Mouse (Mus musculus): Measurements from ENCODE around the gene Plekhg3.

The Plekhg3 gene

DNA sequence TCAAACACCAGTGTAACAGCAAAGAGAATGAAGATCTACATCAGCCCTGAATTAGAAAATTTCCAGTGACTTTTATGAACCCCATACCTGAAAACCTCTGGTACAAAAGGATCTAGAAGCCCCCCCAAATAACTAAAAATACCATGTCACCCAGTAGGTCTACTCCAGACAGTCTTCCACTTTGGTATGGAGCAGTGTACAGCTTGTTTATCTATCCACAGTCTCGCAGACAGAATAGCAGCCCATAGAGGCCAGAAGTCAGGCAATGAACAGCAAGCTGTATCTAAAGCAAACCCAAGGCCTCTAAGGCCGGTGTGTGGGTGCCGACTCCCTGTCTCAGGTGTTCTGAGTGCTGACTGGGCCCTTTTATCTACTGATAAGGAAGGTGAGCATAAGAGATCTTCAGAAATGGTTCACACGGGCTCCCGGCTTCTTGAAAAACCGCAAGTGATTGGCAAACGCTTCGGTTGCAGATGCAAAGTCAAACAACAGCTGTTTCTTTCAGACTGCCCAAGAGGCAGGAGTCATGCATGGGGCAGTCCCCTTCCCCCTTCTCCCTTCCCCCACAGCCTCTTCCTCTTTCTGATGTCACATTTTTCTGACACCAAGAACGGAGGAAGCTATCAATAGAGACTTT is 3.3 kb upstream of the Plekhg3 start:
- no peak for DNase-seq (ENCODE audit: low read depth)

DNA sequence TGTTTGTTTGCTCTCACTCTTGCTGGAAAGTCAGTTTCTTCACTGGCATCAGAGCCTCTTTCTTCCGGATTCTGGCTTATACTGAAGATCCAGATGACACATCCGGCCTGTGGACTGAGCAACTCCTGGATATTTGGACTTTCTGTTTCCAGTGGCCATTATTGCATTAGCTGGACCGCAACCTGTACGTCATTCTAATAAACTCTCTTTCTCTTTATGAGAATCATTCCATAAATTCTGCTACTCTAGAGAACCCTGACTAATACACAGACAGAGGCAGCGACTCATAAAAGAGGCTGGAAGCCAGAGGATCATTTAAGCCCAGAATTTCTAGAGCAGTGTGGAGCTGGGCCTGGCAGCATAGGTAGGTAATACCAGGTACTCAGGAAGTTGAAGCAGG is 1.9 kb upstream of the Plekhg3 start:
- no peak for DNase-seq (ENCODE audit: low read depth)

DNA sequence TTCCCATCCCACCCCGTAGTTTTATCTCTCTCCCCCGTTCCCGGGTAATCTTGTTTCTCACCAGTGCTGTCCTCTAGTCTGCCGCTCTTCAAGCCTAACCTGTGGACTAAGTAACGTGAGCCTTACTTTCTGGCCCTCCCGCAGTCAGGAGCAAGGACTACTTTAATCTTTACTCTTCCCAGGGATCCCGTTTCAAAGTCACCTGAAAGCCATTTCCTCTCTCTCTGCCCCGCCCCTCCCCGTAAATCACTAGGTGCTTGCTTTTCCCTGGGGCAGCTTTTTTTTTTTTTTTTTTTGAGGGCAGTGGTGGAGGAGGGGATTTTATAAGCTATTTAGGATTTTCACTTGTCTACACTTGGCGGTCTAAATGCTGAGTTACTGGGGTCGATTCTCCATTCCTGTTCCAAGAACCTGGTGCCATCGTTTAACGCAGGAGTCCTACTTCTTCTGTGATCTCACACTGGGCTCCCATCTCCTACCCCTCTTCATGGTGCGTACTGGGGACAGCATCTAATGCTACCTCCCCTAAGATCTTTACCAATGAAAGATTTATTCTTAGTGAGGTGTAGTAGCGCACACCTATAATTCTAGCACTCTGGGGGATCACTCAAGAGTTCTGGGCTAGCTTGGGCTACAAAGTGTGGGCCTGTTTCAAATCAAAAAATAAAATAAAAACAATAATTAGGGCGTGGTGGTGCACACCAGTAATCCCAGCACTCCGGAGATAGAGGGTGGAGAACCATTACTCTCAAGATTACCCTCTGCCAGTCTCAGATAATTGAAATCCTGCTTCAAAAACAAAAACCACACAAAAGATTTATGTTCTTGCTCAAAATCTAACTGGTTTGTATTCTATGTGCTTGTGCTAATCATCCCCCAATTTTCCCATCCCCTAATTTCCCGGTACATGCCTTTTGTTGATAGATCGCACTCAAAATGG is 1.6 kb downstream of the Plekhg3 start:
- no peak for DNase-seq (ENCODE audit: low read depth)

DNA sequence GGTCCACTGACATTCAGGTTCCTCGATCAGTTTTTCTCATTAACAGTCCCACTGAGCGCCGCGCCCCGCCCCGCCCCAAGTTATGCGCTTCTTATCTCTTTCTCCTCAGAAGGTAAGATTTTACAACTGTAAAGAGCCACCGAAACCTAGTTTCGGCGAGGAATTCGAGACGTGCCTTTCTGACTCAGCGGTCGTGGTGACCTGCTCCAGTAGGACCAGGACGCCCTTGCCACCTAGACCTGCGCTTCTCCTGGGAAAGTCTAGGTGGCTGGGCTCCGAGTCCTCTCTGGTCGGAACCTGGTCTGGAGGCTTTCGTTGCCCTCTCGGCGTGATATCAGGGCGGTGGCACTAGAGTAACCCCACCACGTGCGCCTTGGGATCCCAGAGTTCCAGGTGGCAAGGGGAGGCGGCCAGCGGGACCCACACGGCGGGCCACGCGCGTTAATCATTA is 2.3 kb downstream of the Plekhg3 start:
- DNase-seq (ENCODE audit: low read depth): peak; percentile 23

DNA sequence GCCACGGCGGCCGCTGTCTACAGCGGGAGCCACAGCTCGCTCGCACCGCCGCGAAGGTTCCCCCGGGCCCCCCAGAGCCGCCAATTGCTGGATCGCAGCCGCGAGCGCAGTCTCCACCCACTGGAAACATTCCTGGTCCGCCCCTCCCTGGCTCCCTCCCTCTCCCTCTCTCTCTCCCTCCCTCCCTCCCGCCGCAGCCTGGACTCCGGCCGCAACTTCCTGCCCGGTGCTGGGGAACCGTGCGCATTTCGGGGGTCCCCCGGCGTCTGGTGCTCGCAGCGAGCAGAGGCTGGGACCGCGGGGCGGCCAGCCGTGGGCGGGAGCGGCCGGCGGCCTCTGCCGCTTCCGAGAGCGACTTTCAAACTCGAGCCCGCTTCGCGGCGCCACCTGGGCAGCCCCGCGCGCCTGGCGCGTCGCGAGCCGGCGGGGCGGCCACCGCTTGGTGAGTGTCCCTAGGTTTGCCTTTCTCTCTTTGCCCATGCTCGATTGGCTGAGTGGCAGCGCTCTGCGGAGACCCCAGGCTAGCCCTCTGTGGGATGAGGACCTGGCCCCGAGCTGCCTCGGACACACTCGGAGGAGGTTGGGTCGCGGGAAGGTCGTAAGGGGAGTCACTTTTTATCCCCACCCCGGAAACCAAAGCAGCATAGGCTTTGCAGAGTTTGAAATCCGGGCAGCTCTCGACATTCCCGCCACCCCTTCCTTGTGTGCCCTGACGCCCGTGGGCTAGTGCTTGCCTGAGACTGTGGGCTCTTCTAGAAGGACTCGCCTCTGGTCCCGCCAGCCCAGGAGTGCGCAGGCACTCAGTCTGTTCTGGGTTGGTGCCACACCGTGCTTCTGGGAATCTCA is 2.9 kb downstream of the Plekhg3 start:
- DNase-seq (ENCODE audit: low read depth): no peak

DNA sequence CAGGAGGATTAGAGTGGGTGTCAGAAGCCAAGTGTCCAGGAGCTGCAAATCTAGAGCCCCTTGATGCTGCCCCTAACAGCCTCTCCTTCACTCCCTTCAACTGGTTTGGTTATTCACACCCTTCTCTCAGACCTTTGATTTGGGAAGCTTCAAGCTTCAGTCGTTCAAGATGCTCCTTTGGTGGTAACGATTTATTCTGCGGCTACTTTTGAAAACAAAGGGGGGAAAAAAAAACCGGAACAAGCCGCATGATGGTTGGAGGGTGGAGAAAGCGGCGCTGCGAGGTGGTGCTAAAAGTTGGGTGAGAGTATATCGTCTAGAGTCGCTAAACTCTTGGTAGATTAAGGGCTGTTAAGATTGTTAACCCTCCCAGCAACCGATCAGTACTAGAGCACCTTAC is 3.5 kb downstream of the Plekhg3 start:
- no peak for DNase-seq (ENCODE audit: low read depth)

DNA sequence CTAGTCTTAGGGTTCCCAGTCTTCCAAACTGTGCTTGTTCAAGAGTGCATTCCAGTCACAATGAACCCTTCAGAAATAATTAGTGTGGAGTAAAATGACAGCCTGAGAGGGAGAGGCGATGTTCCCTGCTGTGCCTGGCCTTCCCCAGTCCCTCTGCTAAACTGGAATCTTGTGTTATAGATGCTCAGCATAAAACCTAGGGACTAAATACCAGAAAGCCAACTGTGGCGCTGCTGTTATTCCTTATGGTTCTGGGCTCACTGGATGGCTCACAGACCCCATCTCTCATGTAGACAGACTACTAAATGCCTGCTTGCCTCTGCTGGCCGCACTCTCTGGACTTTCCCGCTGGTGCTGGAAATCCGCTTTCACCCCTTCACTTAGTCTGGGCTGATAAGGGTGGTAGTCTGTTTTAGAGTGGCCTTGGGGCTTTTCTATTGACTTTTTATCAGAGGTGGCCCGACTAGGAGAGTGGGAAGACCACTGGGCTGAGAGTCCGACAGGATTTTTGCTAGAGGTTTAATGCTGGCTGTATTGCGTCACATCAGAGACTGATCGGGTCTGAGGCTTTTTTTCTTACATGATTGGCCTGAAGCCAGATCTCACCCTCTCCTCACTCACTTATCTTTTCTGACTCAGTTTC is 4.1 kb downstream of the Plekhg3 start:
- DNase-seq (ENCODE audit: low read depth): no peak

DNA sequence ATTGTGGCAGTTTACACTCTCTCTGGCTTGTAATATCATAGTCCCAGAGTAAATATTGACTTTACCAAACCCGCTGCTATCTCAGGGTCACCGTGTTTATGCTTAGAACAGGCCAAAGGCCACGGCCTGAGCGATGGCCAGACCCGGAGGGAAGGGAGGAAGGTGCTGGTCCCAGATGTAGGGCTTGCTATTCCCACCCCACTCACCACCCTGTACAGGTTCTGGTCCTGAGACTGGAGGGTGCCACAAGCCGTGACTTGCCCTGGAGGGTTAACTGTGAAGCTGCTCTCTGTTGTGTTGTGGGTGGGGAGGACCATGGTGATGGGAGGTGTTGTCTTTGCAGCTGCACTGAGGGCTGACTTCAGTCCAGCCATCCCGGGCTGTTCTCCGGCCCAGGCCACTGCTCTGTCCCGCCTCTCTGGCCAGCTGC is 4.8 kb downstream of the Plekhg3 start:
- no peak for DNase-seq (ENCODE audit: low read depth)

DNA sequence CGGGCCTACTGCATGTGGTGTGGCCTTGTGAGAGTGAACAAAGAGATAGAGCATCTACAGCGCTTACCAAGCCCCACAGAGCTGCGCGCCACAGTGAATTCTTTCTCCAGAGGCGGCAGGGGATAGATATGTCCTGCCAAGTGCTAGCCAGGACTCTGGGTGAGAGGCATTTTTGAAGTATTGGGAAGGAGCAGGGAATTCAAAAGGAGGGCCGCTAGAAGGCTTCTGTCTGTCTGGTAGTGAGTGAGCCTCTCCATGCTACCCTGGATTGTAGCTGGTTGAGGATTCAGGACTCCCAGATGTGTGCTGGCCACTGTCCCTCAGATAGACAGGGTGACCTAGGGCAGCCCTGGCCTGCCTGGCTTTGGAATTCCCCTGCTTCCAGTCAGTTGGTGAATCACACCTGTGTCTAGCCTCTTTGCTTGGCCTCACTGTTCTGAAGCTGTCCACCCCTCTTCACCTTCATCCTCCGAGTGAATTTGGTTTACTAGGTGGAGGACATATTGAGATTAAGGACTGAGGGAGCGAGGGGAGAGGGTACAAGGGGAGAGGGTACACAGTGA is 6.0 kb downstream of the Plekhg3 start:
- no peak for DNase-seq (ENCODE audit: low read depth)

DNA sequence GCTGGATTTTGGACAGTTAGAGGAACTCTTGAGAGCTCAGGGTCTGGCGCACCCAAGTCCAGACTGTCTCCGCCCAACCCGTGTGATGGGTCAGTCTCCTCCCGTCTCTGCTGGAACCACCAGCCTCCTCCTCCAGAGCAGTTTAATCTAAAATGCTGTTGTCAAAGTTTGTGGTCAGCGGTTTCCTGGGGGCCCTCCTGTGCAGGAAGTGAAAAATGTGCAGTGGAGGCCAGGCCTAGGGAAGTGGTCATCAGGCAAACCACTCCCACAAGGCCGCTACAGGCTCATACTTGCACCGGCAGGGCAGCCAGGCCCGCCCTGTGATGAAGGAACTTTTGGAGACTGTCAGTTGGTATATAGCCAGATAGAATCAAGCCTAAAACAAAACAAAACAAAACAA is 6.7 kb downstream of the Plekhg3 start:
- DNase-seq (ENCODE audit: low read depth): no peak

DNA sequence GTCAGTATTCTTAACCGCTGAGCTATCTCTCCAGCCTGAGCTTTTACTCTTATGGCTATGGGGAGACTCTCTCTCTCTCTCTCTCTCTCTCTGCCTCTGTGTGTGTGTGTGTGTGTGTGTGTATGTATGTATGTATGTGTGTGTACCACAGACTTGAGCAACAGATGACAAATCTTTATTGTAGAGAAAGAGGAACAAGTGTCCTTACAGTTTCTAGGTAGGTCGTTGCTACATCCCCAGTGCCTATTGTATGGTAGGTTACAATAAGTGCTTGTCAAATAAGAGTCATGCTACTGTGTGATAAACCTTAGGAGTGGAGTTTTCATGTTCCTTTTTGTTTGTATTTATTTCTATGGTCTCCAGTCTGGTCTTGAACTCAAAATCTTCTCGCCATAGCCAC is 9.5 kb downstream of the Plekhg3 start:
- DNase-seq (ENCODE audit: low read depth): no peak

DNA sequence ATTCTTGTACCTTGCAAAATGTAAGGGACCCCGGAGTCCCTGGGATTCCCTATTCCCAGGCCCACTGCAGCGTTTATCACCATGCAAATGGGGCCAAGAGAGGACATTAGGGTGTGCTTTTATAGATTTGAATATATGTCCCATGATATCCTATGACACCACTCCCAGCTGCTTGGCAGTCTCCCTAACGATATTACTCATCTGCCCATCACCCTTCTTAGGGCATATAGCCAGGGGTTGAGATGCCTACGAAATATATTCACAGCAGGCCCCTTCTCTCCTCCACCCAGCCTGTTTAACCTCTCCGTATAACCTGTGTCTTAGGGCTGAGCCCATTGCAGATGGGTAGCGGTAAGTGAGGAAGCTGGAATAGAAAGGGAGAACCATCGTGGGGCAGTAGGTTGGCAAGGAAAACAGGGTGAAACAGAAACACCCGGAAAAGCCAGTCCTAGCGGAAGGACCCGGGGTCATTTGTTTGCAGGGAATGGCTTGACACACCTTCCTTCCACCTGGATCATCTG is 10.1 kb downstream of the Plekhg3 start:
- no peak for DNase-seq (ENCODE audit: low read depth)

DNA sequence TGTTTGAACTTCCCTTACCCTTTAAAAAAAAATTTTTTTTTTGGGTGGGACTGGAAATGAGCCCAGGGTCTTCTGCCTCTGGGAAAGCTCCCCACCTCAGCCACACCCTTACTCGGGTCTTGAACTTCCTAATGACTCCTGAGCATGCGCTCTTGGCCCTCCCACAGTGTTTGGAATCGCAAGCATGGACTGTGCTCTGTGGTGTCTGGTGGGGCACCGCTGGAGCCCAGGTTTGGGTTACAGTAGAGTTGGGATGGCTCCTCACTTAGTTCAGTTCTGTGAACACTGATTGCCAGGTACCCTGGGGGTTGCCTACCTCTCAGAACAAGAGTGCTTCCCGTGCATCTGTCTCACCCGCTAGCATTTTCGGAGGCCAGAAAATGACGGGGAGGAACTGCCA is 10.8 kb downstream of the Plekhg3 start:
- no peak for DNase-seq (ENCODE audit: low read depth)

DNA sequence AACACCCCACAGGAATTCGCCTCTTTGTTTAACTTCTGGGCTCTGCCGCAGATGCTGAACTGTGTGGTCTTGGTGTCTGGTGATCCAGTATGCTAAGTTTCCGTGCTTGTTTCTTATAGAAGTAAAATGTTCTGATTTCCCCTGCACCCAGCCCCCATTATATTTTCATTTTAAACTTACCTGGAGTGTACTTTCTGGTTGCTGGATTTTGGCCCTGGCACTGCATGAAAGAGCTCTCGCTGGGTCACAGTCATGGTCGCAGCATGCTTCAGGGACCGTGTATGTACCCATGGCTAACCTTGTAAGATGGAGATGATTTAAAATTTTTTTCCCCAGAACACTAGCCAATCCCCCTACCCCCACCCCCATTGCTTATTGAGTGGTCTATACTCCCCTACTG is 11.2 kb downstream of the Plekhg3 start:
- no peak for DNase-seq (ENCODE audit: low read depth)

DNA sequence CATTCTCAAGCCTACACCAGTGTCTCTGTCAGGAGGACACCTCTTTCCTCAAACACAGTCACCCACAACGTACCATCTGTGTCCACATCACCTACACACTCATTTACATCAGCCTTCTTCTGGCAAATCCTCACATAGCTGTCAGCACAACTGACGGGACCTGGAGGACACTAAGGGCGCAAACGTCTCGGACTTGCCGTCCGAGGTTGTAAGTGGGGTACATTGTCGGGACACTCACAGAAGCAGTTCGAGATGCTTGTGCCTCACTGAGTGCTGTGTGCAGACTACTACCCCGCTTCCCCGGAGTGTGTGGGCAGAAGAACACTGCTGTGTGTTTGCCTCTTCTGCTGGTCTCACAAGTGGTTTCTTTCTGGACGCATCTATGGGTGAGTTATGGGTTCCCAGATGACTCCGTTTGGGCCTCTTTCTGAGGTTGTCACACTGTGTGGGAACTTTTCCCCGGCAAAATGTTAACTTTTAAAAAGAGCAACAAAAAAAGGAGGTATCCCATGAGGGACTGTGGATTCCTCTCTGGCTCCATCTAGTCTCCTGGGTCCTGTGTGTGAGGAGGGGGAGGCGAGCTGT is 15.2 kb downstream of the Plekhg3 start:
- no peak for DNase-seq (ENCODE audit: low read depth)

DNA sequence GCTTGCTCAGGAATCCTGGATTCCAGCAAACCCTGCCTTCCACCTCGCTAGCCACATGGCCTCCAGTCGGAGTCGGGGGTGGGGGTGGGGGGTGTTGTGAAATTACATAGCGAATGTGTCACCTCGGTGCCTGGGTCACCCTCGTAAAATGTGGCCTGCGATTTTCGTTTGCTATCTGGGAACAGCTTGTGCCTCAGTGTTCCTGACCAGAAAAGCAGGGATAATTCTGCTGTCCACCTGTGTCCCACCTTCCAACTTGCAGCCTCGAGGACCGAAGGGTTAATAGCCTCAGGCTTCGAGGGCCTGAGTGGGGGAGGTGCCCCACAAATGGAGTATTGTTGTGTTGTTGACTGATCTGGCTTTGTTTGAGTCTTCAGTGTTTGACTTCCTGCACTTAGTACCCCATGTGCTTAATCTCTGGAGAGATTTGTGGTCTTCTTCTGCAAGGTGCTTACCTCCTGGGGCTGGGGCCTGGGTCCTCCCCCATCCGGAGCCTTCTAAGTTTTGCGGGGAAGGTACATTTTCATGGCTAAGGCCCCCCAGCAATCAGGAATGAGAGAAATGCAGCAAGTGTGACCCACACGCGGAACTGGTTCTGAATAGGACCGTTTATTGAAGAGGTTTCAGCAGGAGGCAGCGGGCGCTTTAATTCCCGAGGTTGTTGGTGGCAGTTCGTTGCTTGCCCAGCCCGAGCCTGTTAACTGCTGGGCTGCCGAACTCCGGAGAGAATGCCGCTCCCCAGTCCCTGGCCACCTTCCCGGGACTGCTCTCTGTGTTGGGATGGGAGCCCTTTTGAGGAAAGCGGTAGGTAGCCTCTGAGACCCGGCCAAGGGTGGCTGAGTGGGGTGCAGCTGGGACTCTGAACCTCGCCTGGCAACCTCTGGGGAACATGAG is 15.9 kb downstream of the Plekhg3 start:
- no peak for DNase-seq (ENCODE audit: low read depth)

DNA sequence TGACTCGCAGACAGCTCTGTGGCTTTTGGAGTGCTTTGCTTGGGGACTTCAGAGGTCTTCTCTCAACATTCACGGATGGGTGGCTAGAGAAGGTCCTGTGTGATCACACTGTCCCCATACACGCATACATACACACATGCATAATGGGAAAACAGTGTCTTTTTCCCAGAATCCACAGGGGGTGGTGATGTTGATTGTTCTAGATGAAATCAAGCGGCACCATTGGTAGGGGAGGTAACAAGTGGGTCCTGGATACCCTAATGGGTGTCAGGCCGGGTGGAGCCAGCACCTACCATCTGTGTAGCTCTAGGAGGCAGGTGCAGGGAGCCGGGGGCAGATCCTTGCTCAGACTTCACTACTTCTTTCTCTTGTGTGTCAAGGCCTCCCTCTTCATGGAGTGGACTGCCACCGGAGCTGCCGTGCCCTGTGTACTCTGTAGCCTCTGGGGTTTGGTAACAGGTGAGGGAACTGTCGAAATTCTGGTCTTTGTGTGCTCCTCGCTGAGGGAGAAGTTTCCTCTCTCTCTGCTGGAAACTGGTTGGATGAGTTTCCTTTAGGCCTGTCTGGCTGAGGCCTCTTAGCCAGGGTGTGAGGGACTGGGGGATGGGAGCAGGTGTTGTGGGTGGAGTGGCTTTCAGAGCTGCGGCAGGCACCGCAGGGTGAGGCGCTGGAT is 16.9 kb downstream of the Plekhg3 start:
- no peak for DNase-seq (ENCODE audit: low read depth)

DNA sequence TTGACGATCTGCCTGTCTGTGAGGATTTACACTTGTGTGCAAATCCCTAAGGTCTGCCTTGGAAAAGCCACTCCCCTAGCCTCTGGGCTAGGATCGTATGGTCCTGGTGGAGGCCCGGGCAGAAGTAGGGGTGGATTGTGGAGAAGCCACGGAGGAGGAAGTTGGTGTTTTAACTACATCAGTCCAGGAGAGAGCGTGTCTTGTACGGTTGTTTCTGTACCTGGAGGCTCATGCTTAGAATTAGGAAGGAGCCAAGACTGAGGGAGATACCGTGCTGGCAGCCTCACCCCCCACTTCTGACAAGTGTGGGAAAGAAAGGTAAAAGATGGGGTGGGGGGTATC is 17.4 kb downstream of the Plekhg3 start:
- no peak for DNase-seq (ENCODE audit: low read depth)

DNA sequence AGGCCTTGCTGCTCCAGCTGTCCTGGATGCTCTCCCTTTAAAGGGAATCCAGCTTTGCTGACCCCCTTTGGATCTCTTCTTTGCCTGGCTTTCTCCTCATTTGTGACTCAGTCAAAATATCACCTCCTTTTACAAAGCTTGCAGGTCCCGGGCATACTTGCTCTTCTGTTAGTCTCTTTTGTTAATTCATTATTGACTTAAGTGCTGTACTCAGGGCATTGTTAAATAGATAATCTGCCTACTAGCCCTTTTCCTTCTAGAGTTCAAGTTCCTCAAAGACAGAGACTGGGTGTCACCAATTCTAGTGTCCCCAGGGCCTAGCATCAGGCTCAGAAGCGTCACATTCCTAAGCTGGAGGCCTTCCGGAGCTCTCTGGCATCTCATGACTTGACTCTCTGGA is 18.5 kb downstream of the Plekhg3 start:
- DNase-seq (ENCODE audit: low read depth): no peak

DNA sequence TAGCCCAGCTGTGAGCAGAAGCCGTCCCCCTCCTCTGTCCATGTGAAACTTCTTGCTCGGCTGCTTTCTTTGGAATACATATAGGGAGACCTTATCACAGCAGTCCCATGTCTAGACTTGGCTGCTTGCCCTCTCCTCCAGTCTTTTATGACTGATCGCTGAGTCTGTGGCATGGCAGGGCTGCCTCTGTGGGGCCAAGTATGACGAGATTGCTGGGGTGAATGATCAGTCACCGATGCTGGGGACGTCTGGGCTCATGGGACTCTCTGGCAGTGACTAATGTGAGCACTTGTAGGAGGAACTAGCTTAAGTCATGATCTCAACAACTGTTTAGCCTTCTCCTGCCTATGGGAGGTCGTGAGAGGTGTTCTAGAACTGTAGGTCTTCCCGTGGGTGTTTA is 21.6 kb downstream of the Plekhg3 start:
- DNase-seq (ENCODE audit: low read depth): no peak
